Mouse (Mus musculus): ENCODE data around the gene Ctf1.
"Not testable (repeated sequence)": the region's sequence is repeated elsewhere in the genome, so short reads cannot be mapped to it uniquely, and the experiment has no call there.

The Ctf1 gene

GRCm38 (mm10) chr7:127691221-127691989 is 21.1 kb upstream of the Ctf1 start:
- no peak for DNase-seq (ENCODE audit: extremely low read depth, low read depth, low spot score)

DNA sequence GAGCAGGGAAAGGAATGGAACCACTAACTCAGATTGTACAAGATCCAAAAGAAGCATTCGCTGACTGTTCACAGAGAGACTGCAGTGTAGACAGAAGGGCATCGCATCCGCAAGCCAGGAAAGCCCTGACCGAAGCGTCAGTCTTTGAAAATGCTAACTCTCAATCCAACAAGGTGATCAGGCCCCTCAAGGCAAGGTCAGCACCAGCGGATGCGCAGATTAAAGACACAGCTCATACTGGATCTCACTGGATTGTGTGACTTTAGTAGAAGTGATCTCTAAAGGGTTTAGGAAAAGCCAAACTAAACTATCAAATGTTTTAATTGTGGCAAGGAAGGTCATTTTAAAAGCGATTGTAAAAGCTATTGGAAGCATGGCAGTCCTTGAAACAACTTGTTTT is 19.2 kb upstream of the Ctf1 start:
- DNase-seq (ENCODE audit: extremely low read depth, low read depth, low spot score), result no peak

- not testable (repeated sequence) for DNase-seq (ENCODE audit: extremely low read depth, low read depth, low spot score)
Observed at GRCm38 (mm10) chr7:127693730-127694129, 18.8 kb upstream of the Ctf1 start.

GRCm38 (mm10) chr7:127698986-127699385 is 13.6 kb upstream of the Ctf1 start:
- no peak for DNase-seq (ENCODE audit: extremely low read depth, low read depth, low spot score)

DNA sequence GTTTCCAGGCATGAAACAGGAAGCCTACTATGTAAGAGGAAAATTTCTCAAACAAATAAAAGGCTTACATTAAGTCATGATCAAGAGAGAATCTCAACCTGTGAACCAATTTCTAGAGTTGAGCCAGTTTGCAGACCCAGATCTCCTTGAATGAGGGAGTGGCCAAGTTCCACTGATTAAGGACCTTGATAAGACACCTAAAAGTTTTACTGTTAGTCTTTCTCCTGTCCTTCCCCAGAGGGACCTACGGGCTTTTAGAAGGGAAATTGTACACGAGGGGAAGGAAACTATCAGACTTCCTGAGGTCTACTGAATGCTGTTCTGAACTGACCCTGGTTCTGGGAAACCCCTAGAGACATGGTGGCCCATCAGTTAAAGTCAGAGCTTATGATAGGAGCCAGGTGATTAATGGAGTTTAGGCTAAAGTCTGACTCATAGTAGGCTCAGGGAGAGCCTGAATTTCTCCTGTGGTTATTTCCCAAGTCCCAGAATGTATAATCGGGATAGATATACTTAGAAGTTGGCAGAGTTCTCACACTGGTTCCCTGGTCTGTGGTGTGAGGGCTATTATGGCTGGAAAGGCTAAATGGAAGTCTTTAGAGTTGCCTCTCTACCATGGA is 11.7 kb upstream of the Ctf1 start:
- DNase-seq (ENCODE audit: extremely low read depth, low read depth, low spot score), result no peak

DNA sequence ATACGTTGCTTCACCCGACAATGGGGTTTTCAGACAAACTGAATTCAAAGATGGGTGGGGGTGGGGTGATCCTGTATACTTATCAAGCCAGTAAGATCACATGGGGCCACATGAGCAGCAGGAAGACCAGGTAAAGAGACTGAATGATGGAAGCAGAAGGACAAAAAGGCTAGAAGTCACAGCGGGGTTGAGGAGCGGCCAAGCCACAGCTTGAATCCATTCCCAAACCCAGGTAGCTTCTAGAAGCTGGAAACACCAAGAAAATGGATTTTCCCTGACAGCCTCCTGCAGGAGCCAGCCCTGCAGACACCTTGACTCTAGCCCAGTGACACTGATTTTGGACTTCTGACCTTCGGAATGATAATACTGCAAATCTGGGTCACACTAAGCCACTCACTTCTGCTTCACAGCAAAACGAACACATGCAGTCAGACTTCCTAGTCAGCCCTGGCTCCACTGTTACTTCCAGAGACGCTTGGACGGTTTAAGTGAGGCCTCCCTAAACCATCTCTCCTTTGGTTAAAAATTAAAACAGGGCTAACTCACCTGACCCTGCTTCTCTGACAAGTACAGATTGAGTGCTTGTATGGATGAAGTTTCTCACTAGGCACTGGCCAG is 8.9 kb upstream of the Ctf1 start:
- DNase-seq (ENCODE audit: extremely low read depth, low read depth, low spot score), result no peak

DNA sequence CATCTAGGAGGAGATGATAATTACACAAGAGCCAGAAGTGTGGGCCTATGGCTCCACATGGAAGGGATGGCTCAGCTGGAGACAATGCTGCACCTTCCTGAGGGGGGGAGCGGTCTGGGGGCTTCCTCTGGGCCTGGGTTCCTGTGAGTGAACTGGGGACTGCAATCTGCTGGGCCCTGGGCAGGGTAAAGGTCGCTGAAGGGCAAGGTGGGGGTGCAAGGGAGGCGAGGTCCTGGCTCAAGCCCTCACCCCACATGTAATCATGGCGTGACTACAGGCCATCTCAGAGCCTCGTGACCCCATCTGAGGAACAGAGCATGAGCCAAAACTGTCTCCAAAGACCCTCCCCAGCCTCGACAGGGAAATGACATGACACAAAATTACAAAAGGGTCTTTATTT is 7.9 kb upstream of the Ctf1 start:
- no peak for DNase-seq (ENCODE audit: extremely low read depth, low read depth, low spot score)

GRCm38 (mm10) chr7:127705706-127706105 is 6.8 kb upstream of the Ctf1 start:
- DNase-seq (ENCODE audit: extremely low read depth, low read depth, low spot score), result no peak

DNA sequence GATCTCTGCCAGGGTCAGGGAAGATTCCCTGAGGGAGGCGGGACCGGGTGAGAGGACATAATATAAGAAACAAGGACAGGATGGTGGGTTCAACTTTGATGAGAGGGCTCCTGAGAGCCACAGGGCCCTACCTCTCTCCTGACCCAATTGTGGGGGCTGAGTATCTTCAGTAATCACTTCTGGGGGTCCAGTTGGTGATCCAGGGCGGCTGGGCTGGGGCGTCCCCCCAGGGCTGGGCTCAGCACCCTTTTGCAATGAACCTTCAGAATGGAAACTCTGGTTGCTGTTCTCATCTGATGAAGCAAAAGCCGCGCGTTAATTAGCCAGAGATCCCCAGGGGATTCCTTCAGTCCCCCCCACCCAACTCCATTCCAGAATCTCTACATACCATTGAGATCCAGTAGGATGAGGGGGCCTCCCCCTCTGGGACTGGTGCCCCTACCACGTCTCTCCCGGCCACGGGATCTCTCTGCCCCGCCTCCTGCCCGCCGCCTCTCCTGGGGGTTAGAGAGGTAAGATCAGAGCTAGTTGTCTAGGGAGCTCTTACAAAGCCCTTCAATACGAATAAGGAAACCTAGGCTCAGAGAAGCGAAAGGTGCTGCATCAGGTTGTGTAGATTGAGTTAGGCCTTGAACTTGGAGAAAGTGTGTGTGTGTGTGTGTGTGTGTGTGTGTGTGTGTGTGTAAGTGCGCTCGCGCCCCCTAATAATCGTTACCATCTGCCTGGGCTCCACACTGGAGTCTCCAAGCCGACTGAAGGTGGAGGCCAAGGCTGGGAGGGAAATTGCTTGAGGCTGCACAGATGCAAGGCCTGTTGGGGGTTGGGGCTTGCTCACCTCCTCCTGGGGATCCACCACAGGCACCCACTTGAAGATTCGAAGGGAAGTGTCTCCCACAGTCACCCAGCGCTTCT is 5.2 kb upstream of the Ctf1 start:
- no peak for DNase-seq (ENCODE audit: extremely low read depth, low read depth, low spot score)

GRCm38 (mm10) chr7:127707957-127708206 is 4.7 kb upstream of the Ctf1 start:
- no peak for DNase-seq (ENCODE audit: extremely low read depth, low read depth, low spot score)

DNA sequence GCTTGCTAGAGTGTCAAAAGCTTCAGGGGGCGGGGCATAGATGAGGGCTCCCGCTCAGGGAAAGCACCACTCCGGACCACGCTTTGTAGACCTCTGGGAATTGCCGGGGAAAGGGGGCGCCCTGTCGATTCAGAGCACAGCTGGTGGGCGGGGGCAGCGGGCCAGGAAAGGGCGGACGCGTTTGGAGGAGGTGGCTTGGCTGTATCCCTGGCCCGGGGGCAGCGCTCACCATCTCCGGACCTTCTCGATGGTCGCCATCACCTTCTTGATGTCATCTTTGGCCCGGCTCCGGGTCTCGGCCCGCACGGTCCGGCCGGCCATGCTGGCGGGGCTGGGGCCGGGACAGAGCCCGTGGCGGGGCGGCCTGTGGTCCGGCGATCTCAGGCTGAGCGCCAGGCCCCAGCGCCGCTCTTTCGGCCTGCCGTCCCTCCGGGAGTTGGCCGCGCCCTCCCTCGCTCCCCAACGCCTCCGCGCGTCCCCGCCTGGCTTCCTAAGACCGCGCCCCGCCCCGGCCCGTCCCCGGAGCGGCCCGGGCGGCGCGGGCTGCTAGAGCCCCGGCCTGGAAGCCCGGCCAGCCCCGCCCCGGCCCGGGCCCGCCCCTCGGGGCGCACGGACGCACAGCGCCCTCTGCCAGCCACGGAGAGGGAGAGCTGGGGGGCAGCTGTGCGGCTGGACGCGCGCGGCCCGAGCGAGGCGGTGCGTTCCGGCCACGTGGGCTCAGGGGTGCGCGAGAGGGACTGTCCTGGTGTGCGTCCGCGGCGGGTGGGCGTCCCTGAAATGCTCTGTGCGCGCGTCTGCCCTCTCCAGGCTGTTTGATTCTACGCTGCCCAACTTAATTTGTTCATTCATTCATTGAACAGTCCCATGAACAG is 4.1 kb upstream of the Ctf1 start, which contains the start of gene Bcl7c:
Bcl7c (minus strand) TSS at position 727 of the 872 bp plus-strand sequence.
- no peak for DNase-seq (ENCODE audit: extremely low read depth, low read depth, low spot score)

- DNase-seq (ENCODE audit: extremely low read depth, low read depth, low spot score), result no peak
Observed at GRCm38 (mm10) chr7:127709261-127709979, 3.1 kb upstream of the Ctf1 start.

DNA sequence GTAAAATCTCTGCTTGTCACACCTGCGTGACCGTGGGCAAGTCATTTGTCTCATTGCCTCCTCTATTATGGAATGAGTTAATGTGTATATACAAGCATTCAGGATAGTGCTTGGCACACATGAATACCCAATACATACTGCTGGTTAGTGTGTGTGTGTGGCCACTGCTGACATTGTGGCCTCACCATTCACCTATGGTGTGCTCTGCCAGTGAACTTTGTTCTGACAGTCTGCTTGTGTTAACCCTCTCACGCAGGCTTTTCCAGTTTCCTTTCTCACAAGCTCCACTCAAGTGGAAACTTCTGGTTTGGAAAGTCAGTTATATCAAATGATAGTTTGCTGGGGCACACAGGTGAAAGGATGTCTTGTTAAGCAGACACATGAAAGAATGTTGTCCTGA is 1.5 kb upstream of the Ctf1 start:
- no peak for DNase-seq (ENCODE audit: extremely low read depth, low read depth, low spot score)

- DNase-seq (ENCODE audit: extremely low read depth, low read depth, low spot score), result no peak
Observed at GRCm38 (mm10) chr7:127711456-127711855, 1.1 kb upstream of the Ctf1 start.

DNA sequence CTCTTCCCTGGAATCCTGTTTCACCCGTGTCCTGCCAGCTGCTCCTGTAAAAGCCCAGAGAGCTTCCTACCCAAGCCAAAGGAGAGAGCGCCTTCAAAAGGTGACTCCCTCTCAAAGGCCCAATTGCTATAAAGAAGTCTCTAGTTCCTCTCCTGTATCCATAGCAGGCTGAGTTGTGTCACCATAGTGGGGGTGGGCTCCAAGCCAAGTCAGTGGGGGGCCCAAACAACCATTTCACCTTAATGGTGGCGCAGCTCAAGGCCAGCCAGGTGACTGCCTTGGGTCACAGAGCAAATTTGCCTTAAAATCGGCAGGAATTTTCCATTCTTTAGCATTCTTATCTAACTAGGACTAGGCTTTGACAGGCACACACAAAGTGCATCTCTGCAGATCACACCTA is 2.3 kb downstream of the Ctf1 start:
- no peak for DNase-seq (ENCODE audit: extremely low read depth, low read depth, low spot score)

GRCm38 (mm10) chr7:127716992-127717391 is 4.5 kb downstream of the Ctf1 start:
- DNase-seq (ENCODE audit: extremely low read depth, low read depth, low spot score), result no peak

DNA sequence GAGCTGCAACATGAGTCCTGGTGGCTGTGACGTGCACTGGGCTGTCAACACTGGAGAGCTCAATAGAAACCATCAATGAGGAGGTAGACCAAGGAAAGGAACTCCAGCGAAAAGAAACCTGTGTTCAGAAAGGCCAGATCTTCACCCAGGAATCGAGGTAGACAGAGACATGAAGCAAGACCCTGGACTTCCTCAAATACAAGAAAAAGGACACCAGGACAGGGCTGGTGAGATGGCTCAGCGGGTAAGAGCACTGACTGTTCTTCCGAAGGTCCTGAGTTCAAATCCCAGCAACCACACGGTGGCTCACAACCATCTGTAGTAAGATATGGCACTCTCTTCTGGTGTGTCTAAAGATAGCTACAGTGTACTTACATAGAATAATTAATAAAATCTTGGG is 5.8 kb downstream of the Ctf1 start:
- no peak for DNase-seq (ENCODE audit: extremely low read depth, low read depth, low spot score)

- DNase-seq (ENCODE audit: extremely low read depth, low read depth, low spot score), result no peak
Observed at GRCm38 (mm10) chr7:127719258-127719657, 6.7 kb downstream of the Ctf1 start.

DNA sequence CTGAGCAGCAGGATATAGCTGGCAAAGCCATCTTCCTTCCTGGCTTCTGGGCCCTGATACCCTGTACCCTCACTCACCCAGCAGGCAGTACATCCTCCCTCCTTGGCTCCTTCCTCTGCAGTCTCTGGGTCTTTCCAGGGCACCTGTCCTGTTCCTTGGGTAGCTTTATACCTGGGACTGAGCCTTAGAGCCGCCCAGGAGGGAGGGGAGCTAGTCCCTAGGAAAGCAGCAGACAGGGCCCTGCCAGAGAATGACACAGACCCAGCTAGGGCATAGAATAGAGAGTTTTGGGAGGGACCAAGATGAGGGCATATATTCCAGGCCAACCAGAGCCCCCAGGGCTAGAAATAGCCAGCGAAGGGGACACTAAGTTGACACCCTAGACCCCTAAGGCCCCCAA is 13.0 kb downstream of the Ctf1 start:
- no peak for DNase-seq (ENCODE audit: extremely low read depth, low read depth, low spot score)

- DNase-seq (ENCODE audit: extremely low read depth, low read depth, low spot score), result no peak
Observed at GRCm38 (mm10) chr7:127725924-127726323, 13.4 kb downstream of the Ctf1 start.

All from fat pad, adult 2 months (tissue).